Mouse (Mus musculus) ES-E14 (cell line): ENCODE results near the gene Rab32.

Experiments used
- HCFC1 ChIP-seq: IDR thresholded peaks from 2 replicates; pipeline ENCODE4 v1.6.1; 2012; ENCODE audit warnings: low read length, inconsistent platforms, borderline replicate concordance; ENCODE audit not compliant: insufficient read depth
- MAFK ChIP-seq: IDR thresholded peaks from 2 replicates; pipeline ENCODE4 v1.6.1; 2014; ENCODE audit warnings: mild to moderate bottlenecking, low read depth, low read length, inconsistent platforms; ENCODE audit not compliant: insufficient read depth

GRCm38 (mm10) chr10:10580811-10581210 is 22.7 kb upstream of the Rab32 start:
- TF ChIP-seq HCFC1 (no peak), MAFK (no peak)
